Mouse (Mus musculus) natural killer cell, adult 2 months (primary cell): ENCODE results near the gene Dlg2.

Experiments
- DNase-seq, 2 experiments: peaks; one replicate each; pipeline ENCODE4 v3.0.0; 2022; ENCODE audit warnings: low spot score in 2 of 2

The Dlg2 gene

DNA sequence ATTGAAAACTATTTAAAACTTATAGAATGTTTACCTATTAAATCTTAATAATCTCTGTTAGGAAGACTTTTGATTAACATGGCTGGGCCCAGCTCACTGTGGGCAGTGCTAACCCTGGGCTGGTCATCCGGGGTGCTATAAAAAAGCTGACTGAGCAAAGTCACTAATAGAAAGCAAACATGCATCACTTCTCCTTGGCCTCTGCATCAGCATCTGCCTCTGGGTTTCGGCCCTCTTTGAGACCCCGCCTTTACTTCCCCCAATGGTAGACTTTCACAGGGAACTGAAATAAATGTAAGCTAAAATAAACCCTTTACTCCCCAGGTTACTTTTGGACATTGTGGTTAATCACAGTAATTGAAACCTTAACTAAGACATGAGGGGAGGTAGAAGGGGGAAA, 1264.3 kb downstream of the Dlg2 start:
- no peak for DNase-seq

DNA sequence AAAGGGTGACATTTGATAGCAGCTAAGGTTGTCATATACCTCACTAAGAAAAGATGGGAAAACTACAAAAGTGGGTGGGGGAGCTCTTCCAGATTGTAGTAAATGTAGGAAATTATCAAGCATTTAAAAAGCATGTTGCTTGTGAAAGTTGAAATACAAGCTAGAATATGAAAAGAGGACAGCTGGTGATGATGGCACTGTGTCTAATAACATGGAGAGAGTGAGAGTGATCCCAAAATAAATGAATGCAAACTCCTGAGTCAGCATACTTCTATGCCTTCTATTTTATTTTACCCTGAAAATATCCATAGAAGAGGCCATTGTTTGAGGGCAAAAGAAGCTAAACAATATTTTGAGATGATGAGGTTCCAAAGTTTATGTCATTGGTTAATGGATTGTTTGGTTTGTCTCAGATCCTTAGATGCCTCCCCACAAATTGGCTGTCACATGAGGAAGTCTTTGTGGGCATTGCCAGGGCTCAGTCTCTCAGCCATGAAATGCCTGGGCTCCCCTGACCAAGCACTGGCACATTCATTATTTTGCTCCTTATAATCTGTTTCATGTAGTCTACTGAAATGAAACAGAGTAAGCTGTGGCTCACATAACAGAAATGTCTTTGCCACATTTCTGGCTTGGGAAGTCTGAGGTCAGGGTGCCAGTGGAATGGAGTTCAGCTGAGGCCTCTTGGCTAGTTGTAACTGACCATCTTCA, 1276.8 kb downstream of the Dlg2 start:
- DNase-seq, result no peak

DNA sequence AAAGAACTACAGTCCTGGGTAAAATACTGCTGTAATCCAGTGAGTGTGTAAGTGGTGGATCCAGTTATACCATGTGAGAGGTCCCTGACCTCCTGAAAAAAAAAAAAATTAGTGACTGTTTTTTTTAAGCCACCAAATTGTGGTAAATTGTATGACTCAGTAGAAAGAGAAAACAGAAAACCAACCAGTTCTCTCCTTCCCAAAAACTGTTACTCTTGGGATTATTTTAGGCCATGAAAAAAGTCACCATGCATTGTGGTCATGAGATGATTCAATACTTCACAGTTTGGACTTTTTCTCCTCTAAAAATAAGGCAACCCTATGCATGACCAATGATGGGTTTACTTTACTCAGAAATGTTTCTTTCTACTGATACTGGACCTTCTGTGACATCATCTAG, 1291.2 kb downstream of the Dlg2 start:
- no peak for DNase-seq

DNA sequence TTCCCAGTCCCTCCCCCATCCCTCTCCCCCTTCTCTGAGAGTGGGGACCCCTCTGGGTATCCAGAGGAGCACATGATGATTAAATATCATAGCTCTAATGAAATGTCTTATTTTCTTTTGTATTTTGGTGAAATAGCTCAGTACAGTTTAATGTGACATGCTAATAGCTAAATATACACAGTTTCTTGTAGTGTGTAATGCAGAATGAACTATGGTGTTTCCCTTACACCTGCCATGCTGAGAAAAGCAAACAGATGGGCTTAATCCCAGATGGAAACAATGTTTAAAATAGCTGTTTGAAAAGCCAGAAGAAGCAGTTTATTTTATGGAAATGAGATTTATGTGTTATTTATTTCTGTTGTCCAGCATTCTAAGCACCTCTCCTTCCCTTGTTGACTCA, 1302.2 kb downstream of the Dlg2 start:
- no peak for DNase-seq

DNA sequence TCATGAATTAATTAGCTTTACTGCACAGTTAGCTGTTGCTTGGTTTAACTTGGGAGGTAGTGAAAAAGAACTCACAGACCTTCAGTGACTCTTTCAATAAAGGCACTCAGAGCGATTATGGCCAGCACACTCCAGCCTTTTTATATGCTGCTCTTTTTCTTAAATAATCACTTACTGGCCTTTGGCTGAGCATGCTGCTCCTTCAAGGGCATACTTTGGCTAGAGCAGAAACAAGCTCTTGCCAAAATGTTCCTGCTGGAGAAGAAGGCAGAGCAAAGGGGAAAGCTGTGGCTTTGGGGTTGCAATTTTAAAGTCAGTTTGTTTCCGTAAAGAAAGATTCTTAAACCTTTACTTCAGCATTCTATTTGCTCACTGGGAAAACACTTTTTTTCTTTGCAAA, 1308.1 kb downstream of the Dlg2 start:
- DNase-seq, result no peak

DNA sequence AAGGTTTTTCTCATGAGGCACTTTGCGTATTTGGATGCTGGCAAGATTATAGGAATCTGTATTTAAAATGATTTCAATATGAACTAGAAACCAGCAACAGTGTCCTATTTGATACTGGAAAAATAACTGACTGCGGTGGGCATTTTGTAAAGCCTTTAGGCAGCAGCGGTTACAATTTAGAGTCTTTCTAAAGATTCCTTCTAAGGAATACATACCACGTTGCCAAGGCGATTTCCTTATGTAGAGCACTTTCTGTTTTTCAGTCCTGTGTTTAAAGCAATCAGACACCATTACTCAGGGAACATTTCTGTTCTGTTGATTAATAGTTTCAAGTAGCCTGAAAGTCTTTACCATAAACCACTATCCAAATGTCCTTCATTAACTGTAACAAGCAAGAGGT, 1309.0 kb downstream of the Dlg2 start:
- DNase-seq, result no peak

DNA sequence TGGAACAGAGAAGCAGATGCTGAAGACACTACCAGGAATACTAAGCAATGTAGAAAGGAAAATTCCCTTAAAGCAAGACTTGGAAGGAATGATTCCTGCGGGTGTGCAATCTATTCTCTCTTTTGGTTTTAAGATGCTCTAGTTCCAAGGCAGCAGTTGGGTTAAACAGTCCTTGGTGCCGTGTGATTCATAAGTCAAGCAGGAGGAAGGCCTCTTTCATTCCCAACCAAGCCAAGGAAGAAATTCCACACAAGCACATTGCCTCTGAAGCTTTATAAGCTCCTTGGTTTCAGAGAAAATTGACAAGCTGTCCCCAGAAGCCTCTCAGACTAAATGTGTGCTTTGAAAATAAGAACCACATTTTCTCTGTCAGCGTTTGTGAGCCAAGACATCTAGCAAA, 1309.4 kb downstream of the Dlg2 start:
- DNase-seq, result no peak

DNA sequence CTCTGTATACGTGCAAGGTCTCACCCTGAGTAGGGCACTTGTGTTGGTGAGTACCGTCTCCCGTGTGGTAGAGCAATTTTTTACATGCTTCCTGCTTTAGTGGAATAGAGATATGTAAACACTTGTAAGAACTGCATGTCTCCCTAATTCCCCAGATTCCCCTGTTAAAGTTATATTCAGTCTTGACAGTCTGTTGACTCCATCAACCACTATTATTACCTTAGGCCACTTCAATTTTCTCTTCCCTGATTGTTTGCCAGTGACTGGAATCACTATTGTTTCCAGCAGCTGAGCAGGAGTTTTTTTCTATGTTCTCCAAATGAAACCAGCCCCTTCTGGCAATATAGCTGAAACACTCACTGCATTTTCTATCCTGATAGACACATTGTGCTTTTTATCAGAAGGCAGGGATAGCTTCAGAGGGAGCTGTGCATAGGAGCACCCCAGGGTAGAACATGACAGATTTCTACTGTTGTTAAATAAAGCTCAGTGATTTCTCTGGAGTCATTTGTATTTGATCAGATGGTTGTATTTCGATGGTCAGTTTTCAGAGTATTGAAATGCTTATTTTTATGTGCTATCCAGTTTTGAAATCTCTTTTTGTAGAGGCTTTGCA, 1314.6 kb downstream of the Dlg2 start:
- no peak for DNase-seq

DNA sequence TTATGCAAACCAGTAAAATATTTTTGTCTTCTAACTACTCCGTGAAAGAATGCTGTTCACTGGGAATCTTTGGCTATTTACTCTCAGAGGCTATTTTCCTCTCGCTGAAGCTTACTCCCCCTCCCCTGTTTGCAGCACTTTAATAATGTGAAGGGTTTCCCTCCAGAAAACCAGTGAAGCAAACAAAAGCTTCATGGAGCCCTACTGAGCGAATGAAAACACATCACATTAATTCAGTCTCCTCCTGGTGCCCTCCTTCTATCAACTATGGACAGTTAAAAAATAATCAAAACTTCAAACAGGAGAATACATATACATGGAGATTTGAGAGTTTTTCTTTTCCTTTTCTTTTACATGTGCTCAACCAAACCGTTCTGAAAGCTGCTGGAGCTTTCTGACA, 1330.2 kb downstream of the Dlg2 start:
- no peak for DNase-seq

DNA sequence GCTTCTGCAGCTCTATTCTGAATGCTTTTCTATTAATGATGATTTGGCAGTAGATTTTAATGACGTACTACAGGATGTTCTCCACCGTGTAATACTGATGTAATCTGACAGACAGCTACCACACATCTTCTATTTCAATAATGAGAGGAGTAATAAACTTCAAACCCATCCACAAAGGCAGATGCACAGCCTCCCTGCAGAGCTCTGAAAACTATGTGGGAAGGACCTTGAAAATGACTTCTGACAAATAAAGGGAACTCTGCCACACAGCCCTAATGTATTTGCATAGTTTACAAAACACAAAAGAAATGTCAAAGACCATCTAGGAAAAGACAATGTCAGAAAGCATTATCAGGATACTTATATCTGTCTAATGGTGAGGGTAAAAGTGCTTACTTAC, 1334.3 kb downstream of the Dlg2 start:
- no peak for DNase-seq

DNA sequence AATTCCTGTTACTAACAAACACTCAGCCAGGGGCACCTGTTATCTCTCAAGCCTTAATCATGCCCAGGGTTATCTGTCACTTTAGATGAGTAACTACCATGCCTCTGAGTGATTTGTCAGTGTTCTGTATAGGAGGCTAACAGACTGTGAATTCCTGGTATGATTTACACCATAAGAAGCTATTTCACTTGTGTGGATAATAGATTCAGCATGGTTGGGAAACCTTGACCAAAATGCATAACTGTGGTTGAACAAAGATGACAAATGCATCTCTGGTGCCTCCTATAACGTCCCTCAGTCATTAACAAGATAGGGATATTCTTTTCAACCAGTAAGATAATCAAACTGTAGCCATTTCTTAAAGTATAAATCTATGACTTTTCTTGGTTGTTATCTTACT, 1341.5 kb downstream of the Dlg2 start:
- DNase-seq, result no peak

DNA sequence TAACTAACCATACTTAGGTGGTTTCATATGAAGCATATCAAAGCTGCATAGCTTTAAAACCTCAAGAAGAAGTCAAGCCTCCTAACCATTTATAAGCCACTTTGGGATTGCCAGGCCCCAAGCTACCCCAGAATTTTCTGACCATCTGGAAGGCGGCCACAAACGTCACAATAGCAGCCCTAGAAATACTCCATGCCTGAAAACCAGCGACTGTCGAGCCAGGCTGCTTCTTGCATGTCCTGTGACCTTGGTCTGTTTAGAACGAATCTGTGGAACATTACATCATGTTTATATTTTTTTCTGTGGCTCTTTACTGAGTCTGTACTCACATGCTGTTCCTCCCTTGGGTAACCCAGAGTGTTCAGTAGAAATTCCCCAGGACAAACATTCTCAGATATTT, 1355.7 kb downstream of the Dlg2 start:
- no peak for DNase-seq

DNA sequence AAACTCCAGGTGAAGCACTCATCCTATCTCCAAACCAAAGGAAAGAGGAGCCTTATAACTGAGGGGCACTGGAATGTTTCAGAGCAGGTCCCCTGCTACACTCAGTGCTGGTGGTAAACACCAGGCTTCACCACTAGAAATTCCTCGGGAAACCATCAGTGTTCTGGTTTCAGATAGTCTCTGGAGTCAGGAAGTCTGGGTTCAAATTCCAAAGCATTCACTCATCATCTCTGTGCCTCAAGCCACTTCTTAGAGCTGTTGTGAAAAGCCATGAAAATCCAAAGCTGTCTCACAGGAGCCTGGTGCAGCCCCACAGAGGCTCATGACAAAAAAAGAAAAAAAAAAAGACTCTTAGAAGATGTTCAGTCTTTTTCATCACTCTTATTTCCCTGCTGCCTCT, 1369.3 kb downstream of the Dlg2 start:
- no peak for DNase-seq

DNA sequence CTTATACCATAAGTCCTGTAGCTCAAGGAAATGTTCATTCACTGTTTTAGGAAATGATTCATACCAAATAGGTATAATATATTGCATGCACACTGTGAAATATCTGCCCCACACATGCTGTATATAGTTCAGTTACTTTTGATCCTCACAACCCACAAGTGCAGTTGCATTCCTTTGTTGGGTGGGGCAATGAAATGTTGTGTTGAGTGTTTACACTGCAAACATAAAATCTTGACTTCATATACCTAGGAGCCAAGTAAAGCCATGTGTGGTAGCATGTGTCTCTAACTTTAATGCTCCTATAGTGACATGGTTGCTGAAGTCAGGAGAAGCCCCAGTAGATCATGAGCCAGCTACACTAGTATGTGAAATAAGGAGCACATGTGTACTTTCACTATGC, 1372.9 kb downstream of the Dlg2 start:
- DNase-seq, result no peak

DNA sequence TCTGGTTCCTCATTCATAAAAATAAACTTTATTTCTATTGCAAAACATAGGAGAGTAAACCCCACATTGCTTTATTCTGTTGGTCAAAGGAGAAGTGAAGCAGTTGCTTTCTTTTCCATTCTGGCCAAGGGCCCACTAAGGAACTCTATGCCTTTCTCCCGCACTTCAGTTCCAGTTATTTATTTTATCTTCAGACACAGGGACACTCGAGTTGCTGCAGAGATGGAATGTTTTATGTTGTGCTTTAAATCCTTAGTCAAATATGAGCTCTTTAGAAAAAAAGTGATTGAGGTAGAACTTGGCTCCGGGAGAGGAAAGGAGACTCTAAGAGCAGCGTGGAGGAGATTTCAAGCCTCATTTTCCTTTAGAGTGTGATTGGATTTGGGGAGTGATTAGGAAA, 1377.2 kb downstream of the Dlg2 start:
- DNase-seq, result no peak

DNA sequence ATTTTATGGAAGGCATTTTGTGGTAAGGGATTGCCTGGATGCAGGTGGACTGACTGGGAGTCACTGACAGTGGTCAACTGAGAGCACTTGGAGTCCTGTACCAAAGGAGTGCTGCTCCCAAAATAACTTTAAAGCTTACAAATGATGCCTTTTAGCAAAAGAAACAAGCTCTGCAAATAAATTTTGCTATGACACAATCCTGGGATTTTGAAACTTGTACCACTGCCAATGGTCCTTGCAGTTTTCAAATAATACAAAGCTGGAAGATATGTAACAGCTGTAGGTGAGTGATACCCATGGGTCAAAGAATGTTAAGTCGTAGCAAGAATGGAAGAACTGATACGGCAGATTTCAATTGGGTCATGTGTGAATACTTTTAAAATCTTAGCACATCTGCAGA, 1380.5 kb downstream of the Dlg2 start:
- DNase-seq, result no peak

DNA sequence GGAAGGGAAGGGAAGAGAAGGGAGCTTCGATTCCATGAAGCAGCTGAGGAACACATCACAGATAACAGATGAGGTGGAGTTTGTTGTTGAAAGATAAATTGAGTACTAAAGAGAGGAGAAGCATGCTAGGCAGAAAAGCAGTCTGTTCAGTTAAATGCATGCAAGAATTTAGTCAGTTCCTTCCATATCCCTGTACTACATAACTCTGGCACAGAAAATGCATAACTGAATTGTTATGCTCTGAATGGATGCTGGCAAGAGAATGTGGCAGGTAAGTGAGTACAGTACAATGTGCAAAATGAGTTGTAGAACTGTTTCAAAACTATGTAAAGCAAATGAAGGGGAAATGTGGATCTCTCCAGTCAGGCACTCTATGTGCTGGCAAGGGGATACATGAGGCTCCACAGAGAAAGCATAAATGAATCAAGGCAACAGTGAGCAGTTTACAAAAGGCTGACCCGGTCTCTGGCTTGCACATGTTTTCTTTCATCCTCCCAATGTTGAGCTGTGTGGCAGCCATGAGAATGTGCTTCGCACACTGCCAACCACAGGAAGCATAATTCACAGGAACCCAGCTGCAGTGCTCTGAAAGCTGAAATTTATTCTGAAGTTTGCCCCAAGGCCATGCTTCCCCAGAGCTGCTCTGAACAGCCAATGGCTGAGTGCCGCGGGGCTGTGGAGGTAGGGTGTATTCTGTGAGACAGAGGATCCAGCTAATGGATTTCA, 1386.5 kb downstream of the Dlg2 start:
- no peak for DNase-seq

DNA sequence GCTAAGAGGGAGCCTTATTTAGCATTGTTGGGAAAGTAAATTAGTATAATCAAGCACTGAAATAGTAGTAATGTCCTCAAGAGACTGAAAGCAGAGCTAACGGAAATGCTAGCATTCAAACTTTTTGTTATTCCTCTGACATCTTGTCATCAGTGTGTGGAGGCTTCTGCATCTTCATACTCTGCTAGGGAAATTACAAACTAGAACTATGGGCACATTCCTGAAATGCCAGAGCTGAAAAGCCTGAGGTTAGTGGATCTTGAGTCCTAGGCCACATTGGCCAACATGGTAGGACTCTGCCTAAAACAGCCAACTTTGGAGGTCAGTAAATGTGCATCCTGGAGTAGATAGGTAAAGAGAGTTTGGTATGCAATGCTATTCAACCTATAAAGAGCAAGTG, 1392.4 kb downstream of the Dlg2 start:
- no peak for DNase-seq

DNA sequence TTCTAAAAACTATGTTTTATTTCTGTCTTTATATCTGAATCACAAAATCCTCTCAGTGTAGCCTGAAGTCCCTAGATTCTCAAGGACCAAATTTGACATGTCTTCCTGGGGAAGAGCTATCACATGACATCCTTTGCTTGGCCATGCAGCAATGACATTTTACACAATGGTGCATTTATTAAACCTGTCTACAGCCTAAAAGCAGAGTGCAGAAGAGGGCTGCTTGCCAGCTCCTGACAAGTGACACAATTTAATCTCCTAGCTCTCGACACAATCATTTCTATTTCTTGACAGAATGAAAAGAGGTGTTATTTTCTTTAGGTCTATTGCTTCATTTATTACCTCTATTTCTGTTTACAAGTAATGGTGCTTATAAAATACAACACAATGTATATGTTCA, 1400.4 kb downstream of the Dlg2 start:
- DNase-seq, result no peak

DNA sequence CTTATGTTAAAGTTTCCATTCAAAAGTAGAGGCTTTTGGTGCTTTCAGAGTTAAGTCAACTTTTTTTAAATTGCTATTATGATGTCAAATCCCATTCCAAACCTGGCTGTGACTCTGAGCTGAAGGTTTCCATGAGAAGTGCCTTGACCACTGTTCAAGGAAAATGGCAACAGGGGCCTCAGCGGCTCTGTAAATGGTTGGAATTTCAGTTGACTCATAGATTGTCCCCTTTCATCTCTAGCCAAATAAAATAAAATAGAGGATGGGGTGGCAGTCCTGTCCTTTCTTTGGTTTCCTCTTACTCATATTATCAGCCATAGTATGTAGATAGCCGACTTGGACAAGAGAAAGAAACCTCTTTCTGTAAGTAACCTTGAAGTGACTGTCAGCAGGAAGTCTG, 1401.3 kb downstream of the Dlg2 start:
- DNase-seq, result no peak

DNA sequence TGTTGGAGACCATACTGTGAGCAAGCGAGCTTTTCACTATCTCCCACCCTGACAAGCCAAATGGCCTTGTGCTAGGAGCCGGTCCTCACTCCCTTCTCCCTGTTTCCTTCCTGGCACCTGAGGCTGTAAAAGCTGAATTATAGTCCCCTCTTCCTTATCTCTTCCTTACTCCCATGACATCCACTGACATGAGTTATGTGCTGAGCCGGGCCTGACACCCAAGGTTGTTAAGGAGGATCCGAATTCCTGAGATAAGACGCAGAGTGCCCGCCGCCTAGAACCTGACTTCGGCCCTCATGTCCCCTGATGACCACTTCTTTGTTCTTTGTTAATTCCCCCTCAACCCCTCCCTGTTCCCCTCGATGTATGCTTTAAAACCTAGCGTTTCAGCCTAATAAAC, 1409.9 kb downstream of the Dlg2 start:
- DNase-seq, result no peak

DNA sequence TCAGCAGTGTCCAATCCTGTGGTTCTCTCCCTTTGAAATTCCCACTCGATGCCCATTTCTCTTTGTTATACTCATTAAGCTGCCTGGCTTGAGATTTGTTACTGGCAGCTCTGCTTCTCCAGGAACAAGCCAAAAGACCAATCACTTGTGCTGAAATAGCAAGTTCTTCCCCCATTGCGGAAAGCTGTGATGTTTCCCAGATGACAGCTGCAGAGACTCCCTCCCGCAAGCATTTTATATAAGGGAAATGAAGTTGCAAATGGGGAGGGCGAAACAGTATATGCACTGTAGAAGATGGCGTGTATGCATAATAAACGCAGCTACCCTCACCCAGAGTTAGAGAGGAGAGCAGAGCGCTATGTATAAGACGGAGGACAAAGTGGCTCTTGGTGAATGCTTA, 1417.5 kb downstream of the Dlg2 start:
- no peak for DNase-seq

DNA sequence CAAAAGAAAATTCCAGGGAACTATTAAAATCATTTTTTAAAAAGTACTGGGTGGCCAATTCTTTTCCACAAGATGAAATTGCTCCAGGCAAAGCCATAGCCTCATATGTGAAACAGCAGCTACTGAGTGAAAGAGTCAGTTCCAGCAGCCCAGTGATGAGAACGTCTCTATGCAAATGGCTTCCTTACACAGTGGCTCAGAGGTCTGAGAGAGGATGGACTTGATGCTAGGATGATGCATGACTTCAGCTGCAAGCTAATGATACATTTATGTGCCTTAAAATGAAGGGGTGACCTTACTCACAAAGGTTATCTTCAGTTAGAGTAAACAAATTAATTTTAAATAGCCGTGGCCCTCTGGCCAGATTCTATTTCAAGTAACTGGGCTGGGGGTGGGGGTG, 1420.5 kb downstream of the Dlg2 start:
- no peak for DNase-seq
